Mouse (Mus musculus) hindbrain, embryonic 14.5 days (tissue): ENCODE results near the gene Myadml2. TPM values are rescaled to one million over a fixed set of nuclear protein-coding genes. Genes with fewer than 3 reads are reported as not detected.

Source experiments
- ATAC-seq: fragments of 200-750 bp; cut with Nextera tagmentation; 2 replicates; pipeline ENCODE4 v1.8.0; 2017; ENCODE audit warnings: moderate number of reproducible peaks, mild to moderate bottlenecking, moderate TSS enrichment, moderate library complexity; ENCODE audit not compliant: low FRiP score
- DNase-seq: peaks from one replicate; pipeline ENCODE4 v3.0.0-alpha.2; 2015; ENCODE audit warnings: low spot score
- H3K27ac ChIP-seq: fragments of 300-500 bp; sonication (generic); 2 replicates; pipeline ENCODE4 v1.5.1; 2014; ENCODE audit warnings: mild to moderate bottlenecking, moderate library complexity
- H3K27me3 ChIP-seq: fragments of 300-500 bp; sonication (generic); 2 replicates; pipeline ENCODE4 v1.6.1; 2014; ENCODE audit warnings: mild to moderate bottlenecking, low read length, mixed read lengths; ENCODE audit not compliant: control insufficient read depth, insufficient read depth
- H3K36me3 ChIP-seq: fragments of 300-500 bp; sonication (generic); replicated peaks from 2 replicates; pipeline ENCODE4 v1.6.1; 2014; ENCODE audit not compliant: control insufficient read depth, insufficient read depth
- H3K4me1 ChIP-seq: fragments of 300-500 bp; sonication (generic); replicated peaks from 2 replicates; pipeline ENCODE4 v1.6.1; 2014; ENCODE audit warnings: antibody characterized with exemption, low read length, mixed read lengths; ENCODE audit not compliant: control insufficient read depth, insufficient read depth
- H3K4me2 ChIP-seq: fragments of 300-500 bp; sonication (generic); replicated peaks from 2 replicates; pipeline ENCODE4 v1.6.1; 2014; ENCODE audit warnings: mild to moderate bottlenecking, moderate library complexity
- H3K4me3 ChIP-seq: fragments of 300-500 bp; sonication (generic); replicated peaks from 2 replicates; pipeline ENCODE4 v1.5.1; 2014; ENCODE audit warnings: mild to moderate bottlenecking, low read length
- H3K9ac ChIP-seq: fragments of 300-500 bp; sonication (generic); 2 replicates; pipeline ENCODE4 v1.6.1; 2014
- H3K9me3 ChIP-seq: fragments of 300-500 bp; sonication (generic); 2 replicates; pipeline ENCODE4 v1.6.1; 2016; ENCODE audit warnings: low read length; ENCODE audit not compliant: control insufficient read depth
- WGBS: fragments of 180-500 bp; shearing (Covaris S2); extraction: QIAGEN DNeasy Blood & Tissue Kit; methylation state at CpG from one replicate; pipeline ENCODE4 v1.1.7; 2014; 5-methylcytosine and 5-hydroxymethylcytosine counted together
- polyA plus RNA-seq: library from polyadenylated mRNA; unstranded; fragments of >200 nt; fragmentation: Nextera tagmentation; extraction: Ambion mirVana; gene quantifications from 2 replicates; pipeline ENCODE4 v1.2.1, GENCODE M21; 2014

Myadml2 gene
- polyA plus RNA-seq, 1 experiment from 2014 or later, result 1.4 TPM

DNA sequence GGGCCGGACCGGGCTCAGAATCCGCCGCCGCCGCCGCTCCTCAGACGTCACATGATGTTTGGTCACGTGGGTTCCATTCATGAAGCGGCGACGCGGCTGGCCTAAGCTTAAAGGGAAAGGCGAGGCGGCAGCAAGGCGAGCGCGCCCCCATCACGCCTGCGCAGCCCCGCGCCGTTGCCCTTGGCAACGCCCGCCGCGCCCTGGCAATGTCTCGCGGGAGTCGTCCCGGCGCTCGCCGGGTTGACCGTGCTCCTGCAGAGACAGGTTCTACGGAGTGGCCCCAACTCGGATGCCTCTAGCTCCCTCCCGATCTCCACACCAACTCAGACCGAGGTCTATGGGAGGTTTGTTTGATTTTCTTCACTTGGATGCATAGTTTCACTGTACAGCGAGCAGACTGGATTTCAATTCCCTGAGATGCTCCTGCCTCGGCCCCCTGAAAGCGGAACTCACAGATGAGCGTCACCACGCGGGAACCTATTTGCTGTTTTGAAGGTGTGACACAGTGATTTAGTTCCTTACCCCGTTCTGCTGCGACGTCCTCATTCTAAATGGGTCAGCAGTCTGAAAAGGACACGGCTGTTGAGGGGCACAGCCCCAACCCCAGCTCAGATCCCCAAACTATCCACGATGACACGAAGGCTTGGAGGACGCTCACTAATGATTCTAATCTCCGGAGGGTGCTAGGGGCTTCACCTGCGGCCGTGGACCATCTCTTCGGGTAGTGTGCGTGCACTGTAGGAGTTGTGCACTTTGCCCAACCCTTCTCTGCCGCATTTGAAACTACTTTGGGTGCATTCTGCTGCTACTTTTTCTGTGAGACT lies 14.2 kb downstream of the Myadml2 start, which contains the start of gene Mafg:
Mafg (minus strand) TSS at position 81 of the 824 bp plus-strand sequence.
- DNase-seq (peak; percentile 96), ATAC-seq (peak; percentile 92)
- peaks cover 33% of the 10 kb centered on the region for H3K4me1 ChIP-seq
- peak within 1 kb of the TSS; percentile 89 for H3K27ac ChIP-seq
- H3K9me3 ChIP-seq, result no peaks in the 10 kb centered on the region
- peak within 1 kb of the TSS; percentile 89 for H3K4me3 ChIP-seq
- peak within 1 kb of the TSS; percentile 90 for H3K9ac ChIP-seq
- H3K27me3 ChIP-seq, result no peaks in the 10 kb centered on the region
- 12% methylated on average over 56 of the region's 58 CpGs for WGBS
- peak within 1 kb of the TSS; percentile 94 for H3K4me2 ChIP-seq
- H3K36me3 ChIP-seq, result peaks cover 9% of the 10 kb centered on the region

- H3K9ac ChIP-seq, result peak overlapping the region; percentile 90
- H3K27me3 ChIP-seq, result no peaks in the 10 kb centered on the region
- H3K4me3 ChIP-seq, result peak overlapping the region; percentile 89
- ATAC-seq (peak; percentile 81), DNase-seq (peak; percentile 48)
- peaks cover 12% of the 10 kb centered on the region for H3K36me3 ChIP-seq
- no peaks in the 10 kb centered on the region for H3K9me3 ChIP-seq
- H3K27ac ChIP-seq, result peak overlapping the region; percentile 89
- peak overlapping the region; percentile 94 for H3K4me2 ChIP-seq
- under 1% methylated on average over 99 of the region's 116 CpGs for WGBS
- peaks cover 33% of the 10 kb centered on the region for H3K4me1 ChIP-seq
Observed at GRCm38 (mm10) chr11:120632559-120633519, 15.1 kb downstream of the Myadml2 start.

GRCm38 (mm10) chr11:120631726-120632448 lies 16.1 kb downstream of the Myadml2 start:
- H3K36me3 ChIP-seq, result peaks cover 21% of the 10 kb centered on the region
- DNase-seq (no peak), ATAC-seq (no peak)
- peak overlapping the region; percentile 90 for H3K9ac ChIP-seq
- peak overlapping the region; percentile 89; the same call in 1 of the 2 replicates for H3K27ac ChIP-seq
- H3K27me3 ChIP-seq, result no peaks in the 10 kb centered on the region
- no peaks in the 10 kb centered on the region for H3K9me3 ChIP-seq
- peak overlapping the region; percentile 89 for H3K4me3 ChIP-seq
- H3K4me2 ChIP-seq, result peak overlapping the region; percentile 94
- H3K4me1 ChIP-seq, result peaks cover 33% of the 10 kb centered on the region
- WGBS, result 74% methylated on average over 4 of the region's 4 CpGs

DNA sequence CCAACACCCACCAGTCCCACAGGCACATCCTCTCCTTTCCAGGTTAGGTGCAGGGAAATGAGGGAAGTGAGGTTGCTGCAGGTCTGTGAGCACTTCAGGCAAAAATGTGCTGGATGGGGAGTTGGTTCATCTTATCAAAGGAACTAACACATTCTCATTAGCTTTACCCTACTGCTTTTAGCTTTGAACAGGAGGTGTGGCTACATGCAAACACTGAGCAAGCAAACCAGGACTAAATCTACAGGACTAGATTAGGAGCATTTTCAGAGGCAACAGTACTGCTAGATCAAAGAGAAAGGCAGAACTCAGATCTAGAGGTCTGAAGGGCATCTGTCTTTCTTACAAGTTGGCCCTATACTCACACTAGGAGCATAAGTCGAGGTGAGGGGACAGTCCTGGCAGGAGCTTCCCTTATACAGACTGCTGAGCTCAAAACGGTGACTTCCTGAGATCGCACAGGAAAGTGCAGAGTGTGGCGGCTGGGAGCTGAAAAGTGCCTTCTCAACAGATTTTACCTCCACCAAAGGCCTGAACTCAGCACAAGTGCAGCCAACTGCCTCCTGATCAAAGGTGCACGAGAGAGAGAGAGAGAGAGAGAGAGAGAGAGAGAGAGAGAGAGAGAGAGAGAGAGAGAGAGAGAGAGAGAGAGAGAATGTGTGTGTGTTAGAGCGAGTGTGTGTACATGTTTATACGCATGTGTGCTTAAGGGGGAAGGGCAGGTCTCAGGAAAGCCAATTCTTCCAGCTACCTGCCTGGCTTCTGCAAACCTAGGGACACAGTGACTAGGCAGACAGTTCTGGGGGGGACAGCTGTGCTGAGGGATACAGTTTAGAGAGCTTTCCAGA lies 16.9 kb downstream of the Myadml2 start:
- 39% methylated on average over 7 of the region's 7 CpGs for WGBS
- H3K9me3 ChIP-seq, result no peaks in the 10 kb centered on the region
- H3K4me3 ChIP-seq, result peak overlapping the region; percentile 89; the same call in 1 of the 2 replicates
- H3K27me3 ChIP-seq, result no peaks in the 10 kb centered on the region
- peak overlapping the region; percentile 94; the same call in 1 of the 2 replicates for H3K4me2 ChIP-seq
- no peak for ATAC-seq
- H3K36me3 ChIP-seq, result peaks cover 27% of the 10 kb centered on the region
- H3K27ac ChIP-seq, result 0 out of 2 replicates have a peak overlapping the region, but pooled peaks have one; percentile 32
- H3K9ac ChIP-seq, result peak overlapping the region; percentile 90
- no peak for DNase-seq
- H3K4me1 ChIP-seq, result peaks cover 33% of the 10 kb centered on the region

DNA sequence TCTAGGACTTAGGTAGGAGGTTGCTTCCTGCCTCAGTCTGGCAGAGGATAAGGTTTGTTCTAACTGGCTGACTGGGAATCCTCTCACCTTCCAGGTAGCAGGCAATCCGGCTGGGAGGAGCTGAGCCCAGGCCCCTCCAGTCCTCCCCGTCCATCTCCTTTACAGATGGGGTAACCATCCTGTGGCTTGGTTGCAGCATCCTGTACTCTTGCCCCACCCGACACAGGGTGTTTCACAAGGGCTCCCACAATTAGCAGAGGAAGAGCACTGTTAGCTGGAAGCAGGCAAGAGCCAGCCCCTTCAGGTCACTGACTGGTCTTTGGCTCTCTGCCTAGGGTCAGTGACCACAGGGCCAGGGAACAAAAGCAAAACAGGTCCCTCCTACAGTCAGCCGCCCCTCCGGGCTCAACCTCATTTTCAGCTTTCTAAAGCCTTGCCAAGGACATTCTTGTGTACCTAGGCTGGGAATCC lies 17.5 kb downstream of the Myadml2 start:
- Histone ChIP-seq H3K36me3 (peaks cover 27% of the 10 kb centered on the region), H3K27ac (peak overlapping the region; percentile 51), H3K9me3 (no peaks in the 10 kb centered on the region), H3K4me3 (no peak overlapping the region), H3K9ac (peak overlapping the region; percentile 36; the same call in 1 of the 2 replicates), H3K4me1 (peaks cover 35% of the 10 kb centered on the region), H3K4me2 (peak overlapping the region; percentile 35), H3K27me3 (no peaks in the 10 kb centered on the region)
- WGBS, result 37% methylated on average over 5 of the region's 5 CpGs
- ATAC-seq (no peak), DNase-seq (no peak)

GRCm38 (mm10) chr11:120629911-120630310 lies 18.0 kb downstream of the Myadml2 start:
- Histone ChIP-seq H3K9ac (peak overlapping the region; percentile 36; the same call in 1 of the 2 replicates), H3K4me1 (peaks cover 40% of the 10 kb centered on the region), H3K4me2 (peak overlapping the region; percentile 35; the same call in 1 of the 2 replicates), H3K4me3 (no peak overlapping the region), H3K9me3 (no peaks in the 10 kb centered on the region), H3K27ac (peak overlapping the region; percentile 51), H3K36me3 (peaks cover 27% of the 10 kb centered on the region), H3K27me3 (no peaks in the 10 kb centered on the region)
- no peak for ATAC-seq
- DNase-seq, result no peak
- WGBS, result 36% methylated on average over 7 of the region's 7 CpGs

- peaks cover 27% of the 10 kb centered on the region for H3K36me3 ChIP-seq
- H3K27me3 ChIP-seq, result no peaks in the 10 kb centered on the region
- H3K4me3 ChIP-seq, result no peak overlapping the region
- peaks cover 41% of the 10 kb centered on the region for H3K4me1 ChIP-seq
- 75% methylated on average over 23 of the region's 23 CpGs for WGBS
- no peak overlapping the region for H3K4me2 ChIP-seq
- ATAC-seq (no peak), DNase-seq (no peak)
- H3K9me3 ChIP-seq, result no peaks in the 10 kb centered on the region
- no peak overlapping the region for H3K27ac ChIP-seq
- no peak overlapping the region for H3K9ac ChIP-seq
Observed at GRCm38 (mm10) chr11:120629341-120629730, 18.6 kb downstream of the Myadml2 start.
